Mouse (Mus musculus): ENCODE results near the gene Fars2. TPM values are rescaled to one million over a fixed set of nuclear protein-coding genes. Genes with fewer than 3 reads are reported as not detected.
"Not testable (repeated sequence)": the region's sequence is repeated elsewhere in the genome, so short reads cannot be mapped to it uniquely, and the experiment has no call there.

The Fars2 gene
- total RNA-seq, 2 experiments from 2014 or later = 34.6 to 35.7 TPM

DNA sequence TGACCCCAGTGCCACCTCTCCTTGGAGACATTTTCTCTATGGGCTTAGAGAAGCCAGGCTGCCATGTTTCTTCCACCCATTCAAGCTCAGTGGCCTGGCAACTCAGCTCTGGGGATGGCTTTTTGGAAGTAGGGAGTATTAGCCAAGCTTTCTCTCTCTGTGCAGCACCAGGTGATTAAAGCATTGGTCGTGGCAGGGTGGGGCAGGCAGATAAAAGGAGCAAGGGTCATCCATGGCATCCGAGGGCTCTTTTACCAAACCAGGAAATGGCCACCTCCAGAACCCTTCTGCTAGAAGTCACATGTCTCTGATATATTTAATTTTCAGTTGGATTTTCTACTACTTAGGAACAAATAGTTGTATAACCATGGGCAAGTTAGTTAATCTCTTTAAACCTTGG lies 212.7 kb downstream of the Fars2 start:
- DNase-seq (ENCODE audit: low spot score in 2 of 2) = no peak
- intact Hi-C loops (cut with DNase I) = no loop called here

DNA sequence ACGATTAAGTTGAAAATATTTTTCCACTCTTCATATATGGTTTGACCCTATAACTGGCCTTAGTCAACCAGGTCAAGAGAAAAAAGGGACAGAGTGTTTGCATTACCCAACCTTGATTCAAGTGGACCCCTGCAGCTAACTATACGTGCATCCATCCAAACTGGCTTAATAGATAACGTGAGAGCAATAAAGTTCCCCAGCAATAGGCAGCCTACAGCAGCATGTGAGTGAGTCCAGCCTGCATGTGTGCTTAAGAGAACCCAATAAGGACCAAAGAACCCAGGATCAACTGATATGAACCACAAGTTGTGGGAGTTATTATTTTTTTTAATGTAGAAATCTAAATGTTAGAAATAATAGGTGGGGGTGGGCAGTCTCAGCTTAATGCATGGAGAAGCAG lies 213.3 kb downstream of the Fars2 start:
- intact Hi-C loops (cut with DNase I) = no loop called here
- DNase-seq (ENCODE audit: low spot score in 2 of 2) = no peak

- intact Hi-C loops (cut with DNase I) = no loop called here
- no peak for DNase-seq (ENCODE audit: low spot score in 2 of 2)
Measured at GRCm38 (mm10) chr13:36334748-36335147, 217.5 kb downstream of the Fars2 start.

- no peak for DNase-seq (ENCODE audit: low spot score in 2 of 2)
- intact Hi-C loops (cut with DNase I) = no loop called here
Measured at GRCm38 (mm10) chr13:36351529-36351928, 234.3 kb downstream of the Fars2 start.

- DNase-seq (ENCODE audit: low spot score in 2 of 2) = no peak
- intact Hi-C loops (cut with DNase I) = no loop called here
Measured at GRCm38 (mm10) chr13:36357469-36357868, 240.3 kb downstream of the Fars2 start.

- DNase-seq (ENCODE audit: low spot score in 2 of 2) = no peak
- intact Hi-C loops (cut with DNase I) = no loop called here
Measured at GRCm38 (mm10) chr13:36361419-36361818, 244.2 kb downstream of the Fars2 start.

DNA sequence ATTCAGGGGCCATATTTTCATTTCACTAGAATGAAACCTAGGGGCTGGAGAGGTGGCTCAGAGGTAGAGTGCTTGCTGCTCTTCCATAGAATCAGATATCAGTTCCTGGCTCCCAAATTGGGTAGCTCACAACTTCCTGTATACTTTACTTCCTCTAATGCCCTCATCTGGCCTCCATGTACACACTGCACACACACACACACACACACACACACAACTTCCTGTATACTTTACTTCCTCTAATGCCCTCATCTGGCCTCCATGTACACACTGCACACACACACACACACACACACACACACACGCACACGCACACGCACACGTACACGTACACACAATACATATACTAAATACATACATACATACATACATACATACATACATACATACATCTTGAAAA lies 248.5 kb downstream of the Fars2 start:
- DNase-seq (ENCODE audit: low spot score in 2 of 2) = not testable (repeated sequence)
- intact Hi-C loops (cut with DNase I) = loop anchor here (5.0 kb wide), 1 partner anchor 212 kb away; no protein-coding TSS in a partner anchor

DNA sequence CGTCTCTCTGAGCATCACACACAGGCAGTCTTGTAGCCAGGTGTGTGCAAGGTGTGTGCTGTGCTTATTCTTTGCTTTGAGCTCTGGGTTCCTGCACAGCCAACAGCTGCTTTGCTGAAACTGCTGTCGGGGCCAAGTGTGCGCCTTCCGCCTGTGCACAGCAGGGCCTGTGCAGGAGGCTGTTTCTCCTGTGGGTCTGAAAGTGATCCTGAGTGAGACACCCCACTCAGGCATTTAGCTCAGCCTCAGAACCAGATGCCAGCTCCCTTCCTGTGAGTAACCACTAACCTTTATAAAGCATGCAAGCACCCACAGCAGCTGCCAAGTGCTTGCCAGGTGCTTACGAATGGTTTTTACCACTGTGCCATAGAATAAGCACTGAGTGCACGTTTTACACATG lies 249.1 kb downstream of the Fars2 start:
- intact Hi-C loops (cut with DNase I) = loop anchor here (5.0 kb wide), 1 partner anchor 211 kb away; no protein-coding TSS in a partner anchor
- DNase-seq (ENCODE audit: low spot score in 2 of 2) = peak in 1 of 2 experiments; percentile 23

- DNase-seq (ENCODE audit: low spot score in 2 of 2) = peak; percentile 42 to 66
- intact Hi-C loops (cut with DNase I) = loop anchor here (5.0 kb wide), 1 partner anchor 209 kb away; no protein-coding TSS in a partner anchor
Measured at GRCm38 (mm10) chr13:36367712-36368491, 250.7 kb downstream of the Fars2 start.

DNA sequence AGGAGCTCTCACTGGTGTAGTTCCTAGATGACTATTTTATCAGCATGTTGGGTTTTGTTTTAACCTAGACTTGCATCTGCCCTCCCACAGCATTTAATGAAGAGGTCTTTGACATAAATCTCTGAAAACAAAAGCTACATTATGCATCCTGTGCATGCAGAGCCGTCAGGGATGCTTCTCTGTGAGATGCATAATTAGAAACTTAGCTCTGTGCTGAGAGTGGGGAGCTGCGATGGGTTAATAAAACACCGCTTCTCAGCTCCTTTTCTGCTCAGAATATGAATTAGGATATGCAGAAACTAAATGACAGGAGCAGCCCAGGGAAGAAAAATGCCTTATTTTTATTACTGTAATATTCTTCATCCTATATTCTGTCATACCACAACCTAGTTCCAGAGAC lies 251.6 kb downstream of the Fars2 start:
- DNase-seq (ENCODE audit: low spot score in 2 of 2) = no peak
- intact Hi-C loops (cut with DNase I) = loop anchor here (5.0 kb wide), 1 partner anchor 209 kb away; no protein-coding TSS in a partner anchor

DNA sequence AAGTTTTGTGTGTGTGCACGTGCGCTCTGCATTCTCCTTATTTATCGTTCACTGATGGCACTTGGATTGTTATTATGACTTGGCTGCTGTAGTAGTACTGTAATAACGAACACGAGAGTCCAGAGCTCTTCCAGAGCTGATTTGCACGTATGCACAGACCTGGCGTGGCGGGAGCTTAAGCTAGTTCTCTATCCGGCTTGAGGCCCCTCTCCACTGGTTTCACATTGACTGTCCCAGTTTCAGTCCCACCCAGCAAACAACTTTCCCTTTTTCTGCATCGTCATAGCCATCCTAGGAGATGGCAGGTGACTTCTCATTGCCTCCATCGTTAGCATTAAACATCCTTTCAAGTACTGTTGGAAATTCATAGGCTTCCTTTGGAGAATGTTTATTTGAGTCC lies 252.2 kb downstream of the Fars2 start:
- intact Hi-C loops (cut with DNase I) = loop anchor here (5.0 kb wide), 1 partner anchor 208 kb away; no protein-coding TSS in a partner anchor
- DNase-seq (ENCODE audit: low spot score in 2 of 2) = no peak

DNA sequence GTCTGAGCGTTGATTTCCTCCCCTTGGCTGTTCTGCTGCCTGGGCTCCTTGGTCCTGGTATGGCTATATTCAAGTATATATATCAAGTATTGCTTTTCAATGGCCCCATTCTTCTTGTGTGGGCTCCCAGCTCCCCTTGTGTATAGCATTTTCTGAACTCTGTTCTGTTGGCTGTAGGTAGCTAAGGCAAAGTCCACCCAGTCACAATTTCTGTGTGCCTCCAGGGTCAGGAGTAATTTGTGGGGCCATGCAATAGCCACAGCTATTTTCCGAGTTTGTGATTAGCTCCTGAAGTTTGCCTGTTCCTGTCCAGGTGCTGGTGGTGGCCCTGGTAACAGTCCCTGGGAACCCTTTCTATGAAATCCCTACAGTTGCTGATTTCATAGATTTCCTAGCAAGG lies 266.0 kb downstream of the Fars2 start:
- intact Hi-C loops (cut with DNase I) = no loop called here
- no peak for DNase-seq (ENCODE audit: low spot score in 2 of 2)

DNA sequence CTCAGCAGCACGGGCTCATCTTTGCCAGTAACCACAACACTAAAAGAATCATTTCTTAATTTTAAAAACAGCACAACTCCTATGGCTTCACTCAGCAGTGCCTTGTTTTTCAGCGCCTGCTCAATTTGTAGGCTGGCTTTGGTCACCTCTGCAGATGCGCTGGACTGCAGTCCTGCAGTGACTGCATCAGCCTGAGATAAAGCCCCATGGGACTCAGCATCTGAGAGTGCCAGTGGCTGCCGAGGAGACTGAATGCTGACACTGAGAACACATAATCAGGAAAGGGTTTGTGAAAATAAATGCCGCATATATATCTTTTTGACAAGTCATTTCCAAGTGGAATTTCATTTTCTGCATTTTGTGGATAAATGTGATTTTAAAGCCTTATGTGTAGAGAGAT lies 268.9 kb downstream of the Fars2 start:
- no peak for DNase-seq (ENCODE audit: low spot score in 2 of 2)
- intact Hi-C loops (cut with DNase I) = no loop called here

- intact Hi-C loops (cut with DNase I) = no loop called here
- DNase-seq (ENCODE audit: low spot score in 2 of 2) = no peak
Measured at GRCm38 (mm10) chr13:36391936-36392335, 274.7 kb downstream of the Fars2 start.

- intact Hi-C loops (cut with DNase I) = no loop called here
- no peak for DNase-seq (ENCODE audit: low spot score in 2 of 2)
Measured at GRCm38 (mm10) chr13:36392666-36393065, 275.5 kb downstream of the Fars2 start.

GRCm38 (mm10) chr13:36401011-36401410 lies 283.8 kb downstream of the Fars2 start:
- intact Hi-C loops (cut with DNase I) = no loop called here

DNA sequence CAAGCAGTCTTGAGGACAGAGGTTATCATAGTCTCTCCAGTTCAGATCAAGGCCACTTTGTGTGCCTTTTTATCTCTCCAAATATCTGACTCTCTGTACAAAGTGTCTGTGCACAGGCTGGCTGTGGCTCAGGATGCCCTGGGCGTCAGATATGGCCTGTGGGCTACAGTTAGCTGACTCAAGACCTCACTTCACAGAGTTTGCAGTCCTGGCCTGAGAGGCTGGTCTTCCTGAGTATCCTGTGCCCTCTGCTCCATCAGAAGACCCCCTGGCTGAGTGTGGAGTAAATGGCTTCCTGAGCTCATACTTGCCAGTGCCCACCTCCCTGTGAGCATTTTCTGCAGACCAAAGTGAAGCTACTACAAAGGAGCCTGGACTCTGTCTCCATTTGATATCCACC lies 296.1 kb downstream of the Fars2 start:
- no peak for DNase-seq (ENCODE audit: low spot score in 2 of 2)
- intact Hi-C loops (cut with DNase I) = no loop called here

More at GRCm38 (mm10) chr13:36401011-36401410, 283.8 kb downstream of the Fars2 start:
- DNase-seq (ENCODE audit: low spot score in 2 of 2) = no peak

- DNase-seq (ENCODE audit: low spot score in 2 of 2) = no peak
- intact Hi-C loops (cut with DNase I) = no loop called here
Measured at GRCm38 (mm10) chr13:36415176-36415575, 298.0 kb downstream of the Fars2 start.

DNA sequence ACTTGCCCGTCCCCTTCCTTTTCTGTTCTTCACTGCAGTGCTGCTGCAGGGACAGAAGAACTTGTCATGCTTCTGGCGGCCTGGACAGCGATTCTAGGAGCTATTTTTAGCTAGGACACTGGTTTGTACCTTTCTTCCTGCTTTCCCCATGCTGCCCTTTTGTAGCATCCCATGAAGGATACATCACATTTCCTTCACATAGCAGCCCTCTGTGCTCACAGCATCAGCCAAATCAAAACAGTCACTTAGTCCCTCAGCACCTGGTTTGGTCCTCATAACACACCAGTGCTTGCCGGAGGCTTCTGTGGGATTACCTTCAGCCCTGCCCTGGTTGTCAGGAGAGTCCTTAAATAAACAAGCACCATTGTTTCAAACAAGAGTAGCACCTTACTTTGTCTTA lies 299.3 kb downstream of the Fars2 start:
- intact Hi-C loops (cut with DNase I) = no loop called here
- DNase-seq (ENCODE audit: low spot score in 2 of 2) = no peak

- intact Hi-C loops (cut with DNase I) = no loop called here
- DNase-seq (ENCODE audit: low spot score in 2 of 2) = no peak
Measured at GRCm38 (mm10) chr13:36419357-36419756, 302.1 kb downstream of the Fars2 start.

DNA sequence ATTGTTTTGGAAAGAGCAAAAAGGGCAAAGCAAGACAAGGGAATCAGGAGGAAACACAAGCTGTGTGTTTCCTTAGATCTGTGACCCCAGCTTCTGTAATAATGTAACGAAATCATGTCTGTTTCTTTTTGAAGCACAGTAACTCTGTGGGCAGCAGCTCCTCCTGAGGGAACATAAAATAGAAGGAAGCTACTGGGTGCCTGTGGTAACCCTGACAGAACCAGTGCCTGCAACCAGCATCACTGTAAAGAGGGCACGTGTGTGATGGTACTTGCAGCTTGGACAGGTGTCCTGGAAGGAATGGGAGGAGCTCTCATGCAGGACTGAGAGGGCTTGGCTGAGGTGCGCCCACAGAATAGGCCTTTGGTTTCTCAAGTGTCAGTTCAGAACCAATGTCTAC lies 305.2 kb downstream of the Fars2 start:
- intact Hi-C loops (cut with DNase I) = no loop called here
- no peak for DNase-seq (ENCODE audit: low spot score in 2 of 2)
